15 mouse cellular contexts compared by ENCODE assay signal in genomic region chr15:5273981-5274380, GRCm38 (mm10).
"Had no signal": no experiment of that assay in that cellular context is flagged by ENCODE, and none has a peak within 500 bp of the region (broad histone marks: within the 10 kb centered on the region; RNA-seq: fewer than 3 reads in every experiment).

No protein-coding gene starts in this region.

- H3K4me3 ChIP-seq: left cerebral cortex, adult 2 months; limb, embryonic 10.5 days; liver, embryonic 15.5 days; midbrain, embryonic 15.5 days; neural tube, embryonic 13.5 days; stomach, embryonic 15.5 days had no signal

- H3K4me1 ChIP-seq: limb, embryonic 10.5 days; liver, embryonic 15.5 days; midbrain, embryonic 15.5 days; neural tube, embryonic 13.5 days; stomach, embryonic 15.5 days had no signal

- H3K36me3 ChIP-seq: limb, embryonic 10.5 days; liver, embryonic 15.5 days; midbrain, embryonic 15.5 days; neural tube, embryonic 13.5 days; stomach, embryonic 15.5 days had no signal

- H3K27me3 ChIP-seq: liver, embryonic 15.5 days; midbrain, embryonic 15.5 days; neural tube, embryonic 13.5 days; stomach, embryonic 15.5 days had no signal

- H3K27ac ChIP-seq: left cerebral cortex, adult 2 months; limb, embryonic 10.5 days; liver, embryonic 15.5 days; midbrain, embryonic 15.5 days; neural tube, embryonic 13.5 days; stomach, embryonic 15.5 days had no signal

- H3K9ac ChIP-seq: liver, embryonic 15.5 days; midbrain, embryonic 15.5 days; neural tube, embryonic 13.5 days; stomach, embryonic 15.5 days had no signal

- DNase-seq: kidney, adult 18-20 months; kidney, postnatal 10 days; kidney, postnatal 4 days; lung, adult 2 months; lung, postnatal 36 days; right cerebral cortex, postnatal 14 days had no signal

- H3K4me2 ChIP-seq: liver, embryonic 11.5 days; liver, embryonic 15.5 days; midbrain, embryonic 11.5 days; midbrain, embryonic 15.5 days; neural tube, embryonic 13.5 days; stomach, embryonic 15.5 days had no signal

- H3K9me3 ChIP-seq: limb, embryonic 10.5 days; liver, embryonic 15.5 days; stomach, embryonic 15.5 days had no signal

- ATAC-seq: lung, postnatal 0 days; midbrain, embryonic 15.5 days had no signal
